Mouse (Mus musculus): ENCODE data around the gene Epb41.

Gene Epb41

DNA sequence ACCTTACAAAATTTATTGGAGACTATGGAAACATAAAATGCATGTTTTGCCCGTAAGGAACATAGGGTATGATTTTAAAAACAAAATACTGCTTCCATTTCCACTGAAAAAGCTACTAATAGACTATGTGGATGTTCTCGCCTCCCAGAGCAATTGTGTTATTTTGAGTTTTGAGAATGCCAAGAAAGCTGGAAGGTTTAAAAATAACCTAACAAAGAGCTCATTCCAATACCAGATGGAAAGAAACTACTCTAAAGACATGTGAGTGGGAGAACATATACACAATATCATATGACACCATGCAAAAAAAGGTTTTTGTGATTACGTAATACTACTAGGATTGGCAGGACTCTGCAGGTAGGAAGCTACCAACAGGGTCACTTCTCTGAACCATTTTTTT is 31.4 kb downstream of the Epb41 start:
- no peak for DNase-seq (ENCODE audit: low spot score)

DNA sequence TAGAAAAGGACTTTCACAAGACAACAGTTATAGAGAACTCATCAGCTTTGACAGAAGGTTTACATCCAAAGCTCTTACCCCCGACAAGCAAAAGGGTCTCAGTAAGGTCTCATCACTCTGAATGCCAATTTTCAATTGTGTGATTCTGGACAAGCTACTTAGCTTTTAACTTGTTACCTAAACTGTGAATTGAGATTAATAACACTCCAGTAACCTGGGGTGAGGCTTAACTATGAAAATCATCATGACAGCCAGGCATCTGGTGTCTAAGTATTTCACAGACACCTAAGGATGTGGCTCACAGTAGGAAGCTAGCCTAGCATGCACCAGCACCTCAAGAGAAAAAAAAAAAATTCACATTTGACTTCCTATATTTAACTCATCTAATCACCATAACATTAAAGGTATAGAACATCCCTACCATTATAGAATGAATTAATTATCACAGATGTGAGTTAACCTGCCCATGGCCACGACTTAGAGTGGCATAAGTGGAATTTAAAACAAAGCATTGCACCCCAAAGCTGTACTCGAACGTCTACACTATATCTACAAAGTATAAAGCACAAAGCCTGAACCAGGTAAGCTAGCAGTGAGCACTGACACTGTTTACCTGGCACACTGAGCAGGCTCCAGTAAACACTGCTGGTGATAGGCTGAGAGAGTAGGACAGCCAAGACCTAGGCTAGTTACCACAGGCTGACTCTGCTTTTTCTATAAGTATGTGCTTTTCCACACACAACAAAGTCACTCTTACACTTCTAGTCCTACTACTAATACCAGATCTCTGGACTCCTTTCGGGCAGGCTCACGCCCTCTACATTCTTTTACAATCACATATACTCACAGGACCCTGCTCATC is 33.4 kb downstream of the Epb41 start:
- DNase-seq (ENCODE audit: low spot score) = no peak

DNA sequence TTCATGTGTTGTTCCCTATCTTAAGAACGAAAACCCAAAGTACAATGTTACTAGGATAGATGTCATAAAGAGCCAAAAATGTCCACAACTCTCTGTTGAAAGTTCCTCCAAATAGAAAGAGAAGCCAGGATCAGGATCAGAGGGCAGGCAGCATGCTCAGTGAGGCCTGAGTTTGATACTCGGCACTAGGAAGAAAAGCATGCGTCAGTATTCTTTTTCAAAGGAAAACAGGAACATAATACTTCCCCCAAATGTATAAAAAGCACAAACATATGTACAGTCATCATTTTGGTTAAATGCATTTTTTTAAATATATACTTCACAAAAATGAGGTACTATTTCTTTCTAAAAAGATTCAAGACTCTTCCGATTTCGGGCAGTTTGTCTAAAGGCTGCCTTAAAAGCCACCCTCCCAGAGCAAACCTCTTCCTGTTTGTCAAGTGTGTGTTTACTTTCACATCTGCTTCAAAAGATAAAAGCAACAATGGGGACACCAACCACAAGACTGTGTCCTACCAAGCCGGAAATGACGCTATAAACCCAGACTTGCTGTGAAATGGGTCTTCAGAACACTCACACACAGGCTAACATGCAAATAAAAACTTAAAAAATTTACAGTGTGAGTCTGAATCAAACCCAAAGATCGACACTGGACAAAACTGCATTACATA is 35.0 kb downstream of the Epb41 start:
- peak; percentile 35 for DNase-seq (ENCODE audit: low spot score)

DNA sequence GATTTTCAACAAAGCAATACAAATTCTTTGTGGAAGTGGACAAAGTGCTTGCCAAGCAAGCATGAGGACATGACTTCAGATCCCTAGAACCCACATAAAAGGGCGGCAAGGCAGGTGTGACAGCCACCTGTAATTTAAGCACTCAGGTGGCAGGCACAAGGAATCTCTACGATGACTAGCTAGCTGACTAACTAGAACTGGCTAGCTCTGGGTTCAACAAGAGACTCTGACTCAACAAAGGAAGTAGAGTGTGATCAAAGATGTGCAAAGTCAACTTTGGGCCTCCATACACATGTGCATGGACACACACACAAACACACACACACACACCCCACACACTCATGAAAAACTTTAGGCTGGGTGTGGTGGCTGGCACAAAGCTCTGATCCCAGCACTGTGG is 35.6 kb downstream of the Epb41 start:
- DNase-seq (ENCODE audit: low spot score) = no peak

DNA sequence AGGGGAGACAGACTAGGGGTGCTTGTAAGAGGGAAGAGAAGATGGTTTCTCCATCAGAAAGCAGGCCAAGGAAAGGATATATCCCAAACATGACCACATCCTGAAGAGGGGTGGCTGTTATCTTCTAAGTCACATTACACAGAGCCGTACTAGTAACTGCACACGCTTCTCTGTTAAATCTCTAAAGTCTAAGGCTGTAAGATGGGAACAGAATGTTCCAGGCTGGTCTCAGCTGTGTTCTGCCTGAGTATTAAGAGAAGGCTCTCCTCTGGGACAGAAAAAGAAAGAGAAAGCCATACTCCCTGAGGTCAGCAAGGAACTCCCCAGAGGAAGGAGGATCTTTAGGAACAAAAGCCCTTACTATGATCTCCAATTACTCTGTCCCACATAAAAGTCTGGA is 36.3 kb downstream of the Epb41 start:
- DNase-seq (ENCODE audit: low spot score) = no peak

DNA sequence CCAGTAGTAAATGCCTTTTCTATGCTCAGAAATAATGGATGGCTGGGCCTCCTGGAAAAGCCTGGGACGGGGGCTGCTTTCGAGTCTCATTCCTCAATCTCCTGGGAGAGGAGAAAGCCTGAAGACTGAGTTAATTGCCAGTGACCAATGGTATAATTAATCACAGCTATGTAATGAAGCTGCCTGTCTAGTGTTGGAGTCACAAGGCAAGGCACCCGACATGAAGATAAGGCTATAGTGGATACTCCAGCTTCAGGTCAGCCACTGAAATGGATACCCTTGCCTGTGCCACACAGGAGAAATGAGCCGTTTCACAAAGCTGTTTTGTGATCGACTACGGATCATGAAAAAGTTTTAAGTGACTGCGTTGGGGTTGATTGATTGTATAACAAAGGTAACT is 37.1 kb downstream of the Epb41 start:
- DNase-seq (ENCODE audit: low spot score) = no peak

DNA sequence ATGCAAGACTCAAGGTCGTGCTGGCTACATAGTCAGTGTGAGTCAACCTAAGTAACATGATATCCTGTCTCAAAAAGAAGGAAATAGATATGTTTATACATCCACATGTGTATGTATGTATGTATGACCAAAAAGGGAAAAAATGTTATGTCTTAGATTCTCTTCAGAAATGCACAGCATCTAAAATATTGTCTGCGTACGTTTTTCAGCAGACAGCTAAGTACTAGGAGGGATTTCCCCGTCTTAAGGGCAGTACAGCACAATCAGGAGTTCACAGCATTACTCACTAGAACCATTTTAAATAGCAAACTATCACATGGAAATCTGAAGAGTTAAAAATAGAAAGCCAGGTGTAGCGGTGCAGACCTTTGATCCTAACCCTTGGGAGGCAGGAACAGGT is 38.0 kb downstream of the Epb41 start:
- no peak for DNase-seq (ENCODE audit: low spot score)

DNA sequence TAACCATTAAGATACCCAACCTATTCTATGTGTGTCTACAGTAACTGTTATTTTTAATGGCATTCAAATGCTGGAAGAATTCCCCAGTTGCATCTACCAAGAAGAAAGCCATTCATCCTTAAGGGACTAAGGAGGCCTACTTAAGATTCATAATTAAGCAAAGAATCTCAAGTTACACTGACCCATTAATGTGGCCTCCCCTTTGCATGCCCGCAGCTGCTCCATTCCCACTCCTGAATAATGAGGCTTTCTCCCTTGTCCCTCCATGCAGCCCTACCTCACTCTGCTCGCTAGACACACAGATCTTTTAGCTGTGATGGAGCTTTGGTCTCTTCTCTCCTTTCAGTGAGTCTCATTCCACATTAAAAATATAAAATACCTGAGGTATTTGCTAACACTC is 40.9 kb downstream of the Epb41 start:
- no peak for DNase-seq (ENCODE audit: low spot score)

DNA sequence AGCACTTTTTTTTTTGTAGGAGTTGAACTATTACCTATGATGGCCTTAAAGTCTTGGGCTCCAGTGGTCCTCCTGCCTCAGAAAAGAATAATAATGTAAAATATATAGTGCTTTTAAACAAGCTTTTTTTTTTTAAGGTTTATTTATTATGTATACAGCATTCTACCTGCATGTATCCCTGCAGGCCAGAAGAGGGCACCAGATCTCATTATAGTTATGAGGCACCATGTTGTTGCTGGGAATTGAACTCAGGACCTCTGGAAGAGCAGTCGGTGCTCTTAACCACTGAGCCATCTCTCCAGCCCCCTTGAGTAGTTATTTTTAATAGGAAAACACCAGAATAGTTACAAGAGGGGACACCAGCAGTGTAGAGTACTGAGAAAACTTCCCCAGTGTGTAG is 41.9 kb downstream of the Epb41 start:
- no peak for DNase-seq (ENCODE audit: low spot score)

DNA sequence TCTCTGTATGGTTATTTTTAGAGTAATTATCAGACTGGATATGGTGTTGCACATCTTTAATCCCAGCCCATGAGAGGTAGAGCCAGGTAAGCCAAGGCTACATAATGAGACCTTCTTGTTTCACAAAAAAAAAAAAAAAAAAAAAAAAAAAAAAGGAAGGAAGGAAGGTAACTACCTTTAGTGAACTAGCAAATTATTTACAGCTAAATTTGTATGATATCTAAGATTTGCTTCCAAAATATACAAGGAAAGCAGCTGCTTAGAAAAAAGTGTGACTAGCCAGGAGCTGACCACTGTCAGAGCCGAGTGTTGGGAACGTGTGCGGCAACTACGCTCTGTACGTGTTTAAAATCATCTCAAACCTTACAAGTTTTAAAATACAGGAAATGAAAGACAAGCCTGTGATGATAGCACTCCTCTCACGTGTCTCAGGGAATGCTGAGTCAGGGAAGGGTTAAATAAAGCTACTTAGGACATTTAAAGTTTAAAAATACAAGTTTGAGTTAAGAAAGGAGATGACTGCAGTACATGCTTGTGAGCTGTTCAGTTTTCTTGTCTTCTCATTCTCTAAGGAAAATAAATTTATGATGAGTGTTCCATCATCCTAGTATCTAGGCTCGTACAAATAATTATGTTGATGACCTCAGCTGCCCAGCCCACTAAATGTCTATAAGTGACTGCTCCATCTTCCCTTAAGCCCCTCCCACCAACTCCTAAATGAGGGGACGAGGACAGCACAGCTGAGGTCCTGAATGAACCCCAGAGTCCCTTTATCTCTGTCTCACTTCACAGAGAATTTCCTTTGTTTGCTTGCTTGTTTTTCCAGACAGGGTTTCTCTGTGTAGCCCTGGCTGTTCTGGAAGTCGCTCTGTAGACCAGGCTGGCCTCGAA is 45.0 kb downstream of the Epb41 start:
- DNase-seq (ENCODE audit: low spot score) = no peak

DNA sequence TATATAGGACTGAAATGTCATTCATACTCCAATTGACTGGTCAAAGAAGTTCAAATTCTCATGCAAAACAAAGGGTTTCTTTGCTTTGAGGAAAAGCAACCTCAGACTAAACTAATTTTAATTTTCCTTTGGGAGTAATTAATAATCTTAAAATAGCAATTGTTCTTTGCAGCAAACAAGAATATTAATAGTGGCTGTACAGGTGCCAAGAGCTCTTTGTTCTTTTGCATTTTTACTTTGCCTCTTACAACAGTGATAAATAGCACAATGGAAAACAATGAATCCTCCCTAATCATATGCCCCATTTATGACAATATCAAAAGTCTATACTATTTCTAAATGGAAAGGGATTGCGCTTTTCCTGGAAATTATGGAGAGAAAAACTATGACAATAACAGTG is 47.3 kb downstream of the Epb41 start:
- no peak for DNase-seq (ENCODE audit: low spot score)

DNA sequence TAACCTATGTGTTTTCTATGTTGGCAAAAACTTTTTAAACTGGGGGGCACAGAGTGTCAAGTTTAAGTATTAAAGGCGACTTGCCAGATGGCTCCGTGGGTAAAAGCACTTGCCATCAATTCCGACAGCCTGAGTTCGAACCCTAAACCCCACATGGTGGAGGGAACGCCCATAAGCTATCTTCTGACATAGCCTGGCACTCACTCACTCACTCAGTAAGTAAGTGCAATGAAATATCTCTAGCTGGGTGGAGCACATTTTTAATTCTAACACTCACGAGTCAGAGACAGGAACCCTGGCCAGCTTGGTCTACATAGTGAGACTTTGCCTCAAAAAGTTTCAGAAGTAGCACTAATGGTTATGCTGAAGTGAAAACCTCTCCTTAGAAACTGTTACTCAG is 48.0 kb downstream of the Epb41 start:
- no peak for DNase-seq (ENCODE audit: low spot score)

DNA sequence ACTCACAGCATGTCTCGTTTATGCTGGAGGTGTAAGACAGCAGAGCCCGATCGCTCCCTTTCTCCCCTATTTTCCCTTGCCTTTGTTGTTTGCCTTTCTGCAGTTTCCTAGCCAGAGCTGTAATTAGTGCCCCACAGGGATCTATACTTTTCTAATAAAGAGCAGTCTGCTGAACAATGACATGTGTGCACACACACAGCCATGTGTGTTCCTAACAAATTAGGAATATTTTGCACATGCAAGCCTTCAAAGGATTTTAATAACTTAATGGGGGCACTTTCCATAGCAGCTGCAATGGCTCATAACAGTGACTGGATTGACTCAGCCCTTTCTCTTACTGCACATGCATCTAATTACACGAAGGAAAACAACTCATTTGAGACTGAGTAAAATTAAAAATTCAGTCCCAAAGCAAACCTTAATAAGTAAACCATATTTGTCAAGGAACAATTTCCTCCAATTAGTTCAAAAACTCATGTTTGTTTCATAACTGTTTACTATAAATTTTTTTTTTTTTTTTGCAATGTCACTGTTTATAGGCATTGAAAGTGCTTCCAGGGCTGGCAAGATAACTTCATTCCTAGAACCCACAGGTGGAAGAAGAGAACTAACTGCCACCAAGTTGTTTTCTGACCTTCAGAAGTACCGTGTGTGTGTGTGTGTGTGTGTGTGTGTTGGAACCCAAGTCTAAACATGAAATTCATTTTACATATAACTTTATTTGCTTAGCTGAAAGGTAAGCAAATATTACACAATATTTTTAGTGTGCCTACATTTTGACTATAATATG is 49.2 kb downstream of the Epb41 start:
- DNase-seq (ENCODE audit: low spot score) = no peak

DNA sequence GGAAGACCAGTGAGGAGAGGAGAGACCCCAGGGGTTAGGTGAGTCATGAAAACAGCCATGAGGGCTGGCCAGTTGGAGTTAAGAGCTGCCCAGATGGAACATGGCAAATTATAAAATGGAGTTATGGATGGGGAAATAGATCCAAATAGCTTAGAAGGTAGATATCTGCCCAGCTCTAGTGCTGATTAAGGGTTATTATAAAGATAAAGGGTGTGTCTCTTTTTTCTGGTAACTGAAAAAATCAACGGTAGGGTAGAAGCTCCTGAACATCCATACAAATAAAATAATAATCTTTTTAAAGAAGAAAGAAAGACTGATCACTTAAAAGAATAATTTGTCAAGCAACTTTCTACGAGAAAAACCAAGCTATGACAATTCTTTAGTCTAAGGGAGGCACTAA is 49.9 kb downstream of the Epb41 start:
- DNase-seq (ENCODE audit: low spot score) = no peak

DNA sequence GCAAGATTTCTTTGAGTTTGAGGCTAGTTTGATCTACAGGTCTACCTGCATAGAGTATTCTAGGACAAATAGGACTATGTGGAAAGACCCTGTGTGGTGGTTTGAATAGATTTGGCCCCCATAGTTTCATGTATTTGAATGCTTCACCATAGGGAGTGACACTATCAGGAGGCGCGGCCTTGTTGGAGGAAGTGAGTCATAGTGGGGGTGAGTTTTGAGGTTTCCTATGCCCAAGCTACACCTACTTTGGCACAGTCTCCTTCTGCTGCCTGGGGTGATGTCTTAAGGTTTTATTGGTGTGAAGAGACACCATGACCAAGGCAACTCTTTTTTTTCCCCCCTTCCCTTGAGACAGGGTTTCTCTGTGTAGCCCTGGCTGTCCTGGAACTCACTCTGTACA is 51.3 kb downstream of the Epb41 start:
- no peak for DNase-seq (ENCODE audit: low spot score)

DNA sequence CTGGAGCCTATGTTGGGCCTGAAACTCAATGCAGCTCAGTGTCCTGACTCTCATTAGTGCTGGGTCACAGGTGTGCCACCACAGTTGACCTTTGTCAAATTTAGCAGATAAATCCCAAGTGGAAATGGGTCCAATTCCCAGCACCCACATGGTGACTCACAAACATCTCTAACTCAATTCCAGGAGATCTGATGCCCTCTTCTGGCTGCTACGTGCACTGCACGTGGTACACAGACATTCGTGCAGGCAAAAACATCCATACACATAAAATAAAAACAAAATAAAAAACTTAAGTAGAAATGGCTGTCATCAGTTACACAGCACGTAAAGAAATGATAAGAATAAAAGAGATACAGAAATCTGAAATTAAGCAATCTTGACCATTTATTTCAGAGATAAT is 52.5 kb downstream of the Epb41 start:
- DNase-seq (ENCODE audit: low spot score) = no peak

DNA sequence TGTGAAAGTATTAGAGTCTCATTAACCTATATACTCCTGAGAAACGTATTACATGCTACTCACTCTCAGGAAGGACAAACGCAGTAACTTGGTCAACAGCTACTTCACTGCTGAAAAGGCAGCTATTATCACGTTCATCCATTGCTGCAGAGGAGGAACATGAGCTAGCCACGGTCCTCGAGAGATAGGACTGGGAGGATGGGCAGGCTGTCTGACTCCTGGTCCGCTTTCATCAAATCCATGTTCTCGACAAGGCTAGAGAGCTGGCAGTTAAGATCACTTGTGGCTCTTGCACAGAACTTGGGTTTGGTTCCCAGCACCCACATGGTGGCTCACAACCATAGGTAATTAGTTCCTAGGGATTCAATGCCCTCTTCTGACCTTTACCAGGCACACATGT is 53.2 kb downstream of the Epb41 start:
- no peak for DNase-seq (ENCODE audit: low spot score)

DNA sequence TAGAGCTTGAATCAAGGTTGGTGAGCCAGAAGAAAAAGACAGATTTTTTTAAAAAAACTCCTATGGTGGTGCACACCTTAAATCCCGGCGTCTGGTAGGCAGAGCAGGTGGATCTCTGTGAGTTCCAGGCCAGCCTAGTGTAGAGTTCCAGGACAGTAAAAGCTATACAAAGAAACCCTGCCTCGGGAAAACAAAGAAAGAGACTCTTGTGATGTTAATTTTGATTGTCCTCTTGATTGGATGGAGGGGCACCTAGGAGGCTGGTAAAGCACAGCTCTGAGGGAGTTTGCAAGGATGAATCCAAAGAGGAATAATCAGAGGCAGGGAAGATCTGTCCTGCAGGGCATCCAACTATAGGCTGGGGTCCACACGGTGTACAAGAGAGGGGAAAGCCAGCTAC is 56.6 kb downstream of the Epb41 start:
- DNase-seq (ENCODE audit: low spot score) = no peak

DNA sequence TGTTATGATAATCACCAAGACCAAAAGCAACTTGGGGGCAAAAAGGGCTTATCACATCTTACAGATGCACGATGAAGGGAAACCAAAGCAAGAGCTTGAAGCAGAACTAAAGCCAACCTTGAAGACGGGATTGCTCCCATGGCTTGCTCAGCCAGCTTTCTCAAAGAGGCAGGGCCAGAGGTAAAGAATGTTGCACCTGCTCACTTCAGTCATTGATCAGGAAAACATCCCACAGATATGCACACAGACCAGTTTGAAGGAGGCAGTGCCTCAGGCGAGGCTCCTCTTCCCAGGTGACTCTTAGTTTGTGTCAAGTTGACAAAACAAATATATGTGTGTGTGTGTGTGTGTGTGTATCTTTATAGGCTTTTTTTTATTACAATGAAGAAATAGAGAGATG is 59.7 kb downstream of the Epb41 start:
- DNase-seq (ENCODE audit: low spot score) = no peak

DNA sequence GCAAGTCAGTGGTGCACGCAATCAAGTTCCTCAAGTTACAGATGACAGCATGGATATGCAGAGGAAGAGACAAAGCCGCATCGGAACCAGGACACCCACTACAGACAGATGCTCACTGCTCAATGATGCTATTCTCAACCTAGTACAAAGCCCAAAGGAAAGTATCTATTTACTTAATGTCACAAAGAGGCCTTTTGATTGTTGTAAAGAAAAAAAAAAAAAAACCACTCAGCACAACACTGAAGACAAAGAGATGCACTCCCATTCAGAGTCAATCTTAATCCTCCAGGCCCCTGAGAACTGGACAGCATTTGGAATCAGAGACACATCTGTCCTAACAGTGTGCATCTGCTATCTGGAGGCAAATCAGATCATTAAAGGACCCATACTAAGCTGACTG is 63.5 kb downstream of the Epb41 start:
- DNase-seq (ENCODE audit: low spot score) = no peak

DNA sequence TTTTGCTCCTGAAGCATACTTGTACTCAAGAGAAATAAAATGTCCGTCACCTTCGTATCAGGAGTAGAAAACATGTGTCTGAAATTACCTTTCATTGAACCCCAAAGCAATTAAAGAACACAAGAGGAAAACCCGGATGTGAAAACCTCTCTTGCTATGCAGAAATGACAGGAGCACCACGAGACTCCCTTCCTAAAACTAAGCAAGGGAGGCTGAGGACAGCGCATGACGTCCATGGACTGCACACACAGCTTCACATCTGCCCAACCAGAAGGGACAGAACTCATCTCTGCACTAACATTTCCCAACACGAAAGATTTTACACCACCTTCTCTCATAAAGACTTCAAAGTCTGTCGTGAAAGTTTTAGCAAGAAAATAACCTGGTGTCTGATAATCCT is 64.7 kb downstream of the Epb41 start:
- DNase-seq (ENCODE audit: low spot score) = no peak

DNA sequence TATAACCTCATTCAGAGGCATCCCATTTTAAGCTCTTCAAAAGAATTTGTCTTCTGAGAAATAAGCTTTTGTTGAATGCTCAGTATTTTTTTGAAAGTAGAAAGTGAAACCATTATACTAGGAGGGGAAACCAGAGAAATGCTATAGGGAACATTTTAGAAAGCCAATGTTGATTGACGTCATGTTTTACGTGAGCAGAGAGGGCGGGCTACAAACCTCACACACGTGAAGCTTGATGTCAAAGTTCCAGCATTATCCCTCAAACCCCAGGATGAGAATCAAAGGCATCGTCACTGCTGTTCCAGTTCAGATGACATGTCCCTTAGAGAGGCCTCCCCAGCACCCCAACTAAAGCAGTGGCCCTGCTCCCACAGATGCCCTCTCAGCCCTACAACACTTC is 66.9 kb downstream of the Epb41 start:
- DNase-seq (ENCODE audit: low spot score) = no peak

Measured in layer of hippocampus, adult 11-12 months (tissue).